In the genomic region with DNA sequence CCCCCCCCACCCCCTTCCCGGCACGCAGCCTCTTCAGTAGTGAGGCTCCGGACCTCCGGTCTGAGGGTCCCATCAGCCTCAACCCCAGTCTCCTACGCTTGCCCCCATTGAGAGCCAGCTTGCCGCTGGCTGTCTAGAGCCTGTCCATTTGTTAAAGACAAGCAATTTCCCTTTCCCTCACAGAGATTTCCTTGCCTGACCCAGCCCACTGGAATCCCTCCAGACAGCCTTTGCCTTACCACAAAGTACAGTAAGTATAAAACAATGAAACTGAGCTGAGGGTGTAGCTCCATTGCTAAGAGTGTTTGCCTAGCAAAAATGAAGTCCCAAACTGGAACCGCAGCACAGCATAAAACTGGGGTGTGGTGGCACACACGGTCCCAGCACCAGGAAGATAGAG, we compare ENCODE assay signal across 7 mouse cellular contexts.
A peak's percentile ranks its signal among the peaks of the same experiment; 100 is the strongest.
DNase-seq lines count a peak whose midpoint lies in the region; ATAC-seq lines count a peak whose summit lies in the region.

No protein-coding gene starts in this region.

- no peak for ATAC-seq in midbrain, embryonic 16.5 days
- ATAC-seq in midbrain, embryonic 14.5 days (ENCODE audit: low FRiP score, low TSS enrichment), result no peak
- ATAC-seq in midbrain, embryonic 15.5 days (replicated peaks), result no peak

- H3K9ac ChIP-seq in midbrain, embryonic 16.5 days (ENCODE audit: low read depth, low read length), result no peak overlapping the region
- no peak overlapping the region for H3K9ac ChIP-seq in midbrain, embryonic 14.5 days (replicated peaks; ENCODE audit: low read length)
- H3K9ac ChIP-seq in midbrain, embryonic 15.5 days, result no peak overlapping the region

- peak overlapping the region; percentile 11; the same call in 1 of the 2 replicates for H3K4me3 ChIP-seq in brown adipose tissue, adult 24 weeks (ENCODE audit: insufficient read depth, low read depth, low read length)
- H3K4me3 ChIP-seq in midbrain, embryonic 16.5 days (ENCODE audit: low read depth, low read length), result no peak overlapping the region
- no peak overlapping the region for H3K4me3 ChIP-seq in midbrain, embryonic 14.5 days (replicated peaks; ENCODE audit: low read depth, low read length)
- no peak overlapping the region for H3K4me3 ChIP-seq in midbrain, embryonic 15.5 days

- no peaks in the 10 kb centered on the region for H3K27me3 ChIP-seq in midbrain, embryonic 16.5 days (ENCODE audit: control insufficient read depth, insufficient read depth, low read depth, low read length)
- no peaks in the 10 kb centered on the region for H3K27me3 ChIP-seq in midbrain, embryonic 14.5 days (ENCODE audit: control insufficient read depth, insufficient read depth, low read length)
- H3K27me3 ChIP-seq in midbrain, embryonic 15.5 days (replicated peaks), result no peaks in the 10 kb centered on the region

- H3K27ac ChIP-seq in brown adipose tissue, adult 24 weeks (replicated peaks; ENCODE audit: low read depth, low read length), result no peak overlapping the region
- no peak overlapping the region for H3K27ac ChIP-seq in midbrain, embryonic 16.5 days (ENCODE audit: low read length)
- H3K27ac ChIP-seq in midbrain, embryonic 14.5 days (replicated peaks; ENCODE audit: low read depth, low read length), result no peak overlapping the region
- no peak overlapping the region for H3K27ac ChIP-seq in midbrain, embryonic 15.5 days

- H3K4me2 ChIP-seq in midbrain, embryonic 16.5 days (ENCODE audit: low read length), result no peak overlapping the region
- H3K4me2 ChIP-seq in midbrain, embryonic 14.5 days (ENCODE audit: low read length), result no peak overlapping the region
- no peak overlapping the region for H3K4me2 ChIP-seq in midbrain, embryonic 15.5 days

- no peaks in the 10 kb centered on the region for H3K36me3 ChIP-seq in midbrain, embryonic 16.5 days (ENCODE audit: control insufficient read depth, insufficient read depth, low read length)
- no peaks in the 10 kb centered on the region for H3K36me3 ChIP-seq in midbrain, embryonic 14.5 days (ENCODE audit: control insufficient read depth, insufficient read depth, low read length)
- no peaks in the 10 kb centered on the region for H3K36me3 ChIP-seq in midbrain, embryonic 15.5 days (replicated peaks)

- H3K9me3 ChIP-seq in midbrain, embryonic 16.5 days (replicated peaks; ENCODE audit: control insufficient read depth, low read length, poor library complexity, severe bottlenecking), result no peaks in the 10 kb centered on the region
- H3K9me3 ChIP-seq in midbrain, embryonic 14.5 days (ENCODE audit: control insufficient read depth, low read length), result no peaks in the 10 kb centered on the region
- no peaks in the 10 kb centered on the region for H3K9me3 ChIP-seq in midbrain, embryonic 15.5 days

- intact Hi-C loops in gastrocnemius, postnatal 14 days (cut with DNase I; ENCODE audit: low total_unique reads), result no loop called here

- peaks cover 19% of the 10 kb centered on the region for H3K4me1 ChIP-seq in brown adipose tissue, adult 24 weeks (ENCODE audit: control insufficient read depth, insufficient read depth, insufficient read length, low read length)
- H3K4me1 ChIP-seq in midbrain, embryonic 16.5 days (ENCODE audit: control insufficient read depth, insufficient read depth, low read length), result peaks cover 10% of the 10 kb centered on the region
- H3K4me1 ChIP-seq in midbrain, embryonic 14.5 days (ENCODE audit: control insufficient read depth, insufficient read depth, low read length), result peaks cover 9% of the 10 kb centered on the region
- peaks cover 11% of the 10 kb centered on the region for H3K4me1 ChIP-seq in midbrain, embryonic 15.5 days

- 43% methylated on average over 8 of the region's 8 CpGs for WGBS in midbrain, embryonic 16.5 days
- WGBS in midbrain, embryonic 14.5 days, result 38% methylated on average over 8 of the region's 8 CpGs
- WGBS in midbrain, embryonic 15.5 days, result 34% methylated on average over 8 of the region's 8 CpGs

- DNase-seq in gastrocnemius, postnatal 14 days, result peak; percentile 68
- peak; percentile 56 to 67 for DNase-seq in kidney, adult 8-10 months
- DNase-seq in lung, postnatal 14 days, result peak; percentile 70
- DNase-seq in midbrain, embryonic 14.5 days, result no peak
